Mouse (Mus musculus): ENCODE measurements around the gene Ceacam19. TPM values are rescaled to one million over a fixed set of nuclear protein-coding genes. Genes with fewer than 3 reads are reported as not detected.
"Not testable (repeated sequence)": the region's sequence is repeated elsewhere in the genome, so short reads cannot be mapped to it uniquely, and the experiment has no call there.

Gene Ceacam19
- not detected in 2 replicates for polyA plus RNA-seq (2012; rRNA removed)

- Histone ChIP-seq H3K4me3 (ENCODE audit: low read depth, low read length) (no peak within 1 kb of the TSS), H3K27me3 (ENCODE audit: control insufficient read depth, insufficient read depth, low read length) (no peaks in the 10 kb centered on the region), H3K36me3 (ENCODE audit: control insufficient read depth, insufficient read depth, low read length) (no peaks in the 10 kb centered on the region), H3K27ac (ENCODE audit: insufficient read depth, low read depth, low read length) (no peak within 1 kb of the TSS), H3K4me1 (ENCODE audit: control insufficient read depth, insufficient read depth, insufficient read length, low read length) (no peaks in the 10 kb centered on the region)
- WGBS = 39% methylated on average over 7 of the region's 7 CpGs
- TF ChIP-seq CTCF (IDR thresholded peaks at IDR 0.05; ENCODE audit: extremely low read depth, insufficient read length, insufficient replicate concordance, low read depth, low read length) (no peak), POLR2A (IDR thresholded peaks at IDR 0.05; ENCODE audit: low read depth, low read length) (no peak)
Observed at GRCm38 (mm10) chr7:19887849-19888248, at the start of gene Ceacam19. Gene Ceacam19 (minus strand): TSS chr7:19887965.

- Histone ChIP-seq H3K27ac (ENCODE audit: insufficient read depth, low read depth, low read length) (no peak overlapping the region), H3K4me1 (ENCODE audit: control insufficient read depth, insufficient read depth, insufficient read length, low read length) (peaks cover 6% of the 10 kb centered on the region), H3K36me3 (ENCODE audit: control insufficient read depth, insufficient read depth, low read length) (peaks cover 13% of the 10 kb centered on the region), H3K4me3 (ENCODE audit: low read depth, low read length) (no peak overlapping the region), H3K27me3 (ENCODE audit: control insufficient read depth, insufficient read depth, low read length) (no peaks in the 10 kb centered on the region)
- WGBS = 84% methylated on average over 11 of the region's 11 CpGs
- no peak for TF ChIP-seq CTCF (IDR thresholded peaks at IDR 0.05; ENCODE audit: extremely low read depth, insufficient read length, insufficient replicate concordance, low read depth, low read length)
- no peak for TF ChIP-seq POLR2A (IDR thresholded peaks at IDR 0.05; ENCODE audit: low read depth, low read length)
Observed at GRCm38 (mm10) chr7:19937229-19937821, 49.6 kb upstream of the Ceacam19 start.

GRCm38 (mm10) chr7:19935961-19936360 lies 48.2 kb upstream of the Ceacam19 start:
- 60% methylated on average over 6 of the region's 6 CpGs for WGBS
- TF ChIP-seq POLR2A (IDR thresholded peaks at IDR 0.05; ENCODE audit: low read depth, low read length) (no peak), CTCF (IDR thresholded peaks at IDR 0.05; ENCODE audit: extremely low read depth, insufficient read length, insufficient replicate concordance, low read depth, low read length) (no peak)

GRCm38 (mm10) chr7:19935171-19935751 lies 47.5 kb upstream of the Ceacam19 start:
- peak overlapping the region; percentile 19; the same call in 1 of the 2 replicates for H3K27ac ChIP-seq (ENCODE audit: insufficient read depth, low read depth, low read length)
- peaks cover 9% of the 10 kb centered on the region for H3K36me3 ChIP-seq (ENCODE audit: control insufficient read depth, insufficient read depth, low read length)
- H3K27me3 ChIP-seq (ENCODE audit: control insufficient read depth, insufficient read depth, low read length) = no peaks in the 10 kb centered on the region
- 0 out of 2 replicates have a peak overlapping the region, but pooled peaks have one; percentile 14 for H3K4me3 ChIP-seq (ENCODE audit: low read depth, low read length)
- WGBS = 64% methylated on average over 20 of the region's 20 CpGs
- H3K4me1 ChIP-seq (ENCODE audit: control insufficient read depth, insufficient read depth, insufficient read length, low read length) = peaks cover 6% of the 10 kb centered on the region
- TF ChIP-seq CTCF (IDR thresholded peaks at IDR 0.05; ENCODE audit: extremely low read depth, insufficient read length, insufficient replicate concordance, low read depth, low read length) (no peak), POLR2A (IDR thresholded peaks at IDR 0.05; ENCODE audit: low read depth, low read length) (no peak)

More at GRCm38 (mm10) chr7:19935961-19936360, 48.2 kb upstream of the Ceacam19 start:
- Histone ChIP-seq H3K27ac (ENCODE audit: insufficient read depth, low read depth, low read length) (no peak overlapping the region), H3K27me3 (ENCODE audit: control insufficient read depth, insufficient read depth, low read length) (no peaks in the 10 kb centered on the region), H3K4me3 (ENCODE audit: low read depth, low read length) (no peak overlapping the region), H3K4me1 (ENCODE audit: control insufficient read depth, insufficient read depth, insufficient read length, low read length) (peaks cover 6% of the 10 kb centered on the region), H3K36me3 (ENCODE audit: control insufficient read depth, insufficient read depth, low read length) (peaks cover 9% of the 10 kb centered on the region)

GRCm38 (mm10) chr7:19932877-19933809 lies 45.4 kb upstream of the Ceacam19 start:
- TF ChIP-seq POLR2A (IDR thresholded peaks at IDR 0.05; ENCODE audit: low read depth, low read length) (no peak), CTCF (IDR thresholded peaks at IDR 0.05; ENCODE audit: extremely low read depth, insufficient read length, insufficient replicate concordance, low read depth, low read length) (no peak)
- Histone ChIP-seq H3K27me3 (ENCODE audit: control insufficient read depth, insufficient read depth, low read length) (no peaks in the 10 kb centered on the region), H3K4me3 (ENCODE audit: low read depth, low read length) (no peak overlapping the region), H3K4me1 (ENCODE audit: control insufficient read depth, insufficient read depth, insufficient read length, low read length) (peaks cover 6% of the 10 kb centered on the region), H3K27ac (ENCODE audit: insufficient read depth, low read depth, low read length) (no peak overlapping the region), H3K36me3 (ENCODE audit: control insufficient read depth, insufficient read depth, low read length) (no peaks in the 10 kb centered on the region; the same call in 1 of the 2 replicates)
- WGBS = 2% methylated on average over 21 of the region's 21 CpGs

GRCm38 (mm10) chr7:19932133-19932876 lies 44.5 kb upstream of the Ceacam19 start:
- Histone ChIP-seq H3K4me1 (ENCODE audit: control insufficient read depth, insufficient read depth, insufficient read length, low read length) (peaks cover 6% of the 10 kb centered on the region), H3K27ac (ENCODE audit: insufficient read depth, low read depth, low read length) (no peak overlapping the region), H3K27me3 (ENCODE audit: control insufficient read depth, insufficient read depth, low read length) (no peaks in the 10 kb centered on the region), H3K4me3 (ENCODE audit: low read depth, low read length) (no peak overlapping the region), H3K36me3 (ENCODE audit: control insufficient read depth, insufficient read depth, low read length) (no peaks in the 10 kb centered on the region)
- no peak for TF ChIP-seq POLR2A (IDR thresholded peaks at IDR 0.05; ENCODE audit: low read depth, low read length)
- TF ChIP-seq CTCF (IDR thresholded peaks at IDR 0.05; ENCODE audit: extremely low read depth, insufficient read length, insufficient replicate concordance, low read depth, low read length) = no peak
- WGBS = 31% methylated on average over 13 of the region's 13 CpGs

- H3K4me3 ChIP-seq (ENCODE audit: low read depth, low read length); H3K4me1 ChIP-seq (ENCODE audit: control insufficient read depth, insufficient read depth, insufficient read length, low read length); H3K27ac ChIP-seq (ENCODE audit: insufficient read depth, low read depth, low read length); H3K27me3 ChIP-seq (ENCODE audit: control insufficient read depth, insufficient read depth, low read length); H3K36me3 ChIP-seq (ENCODE audit: control insufficient read depth, insufficient read depth, low read length): not testable (repeated sequence)
- WGBS = 73% methylated on average over 6 of the region's 6 CpGs
Observed at GRCm38 (mm10) chr7:19930481-19930880, 42.7 kb upstream of the Ceacam19 start.
